Mouse (Mus musculus) regulatory T cell (primary cell): Measurements from ENCODE around the gene Ano5.

ENCODE experiments used
- in situ Hi-C: fragments of 300-600 bp; cut with MboI, MseI; formaldehyde crosslinking; loops from one replicate; pipeline ENCODE4 v1.15.1; 2025; ENCODE audit warnings: high pct_unique_total_duplicates

Ano5 gene

DNA sequence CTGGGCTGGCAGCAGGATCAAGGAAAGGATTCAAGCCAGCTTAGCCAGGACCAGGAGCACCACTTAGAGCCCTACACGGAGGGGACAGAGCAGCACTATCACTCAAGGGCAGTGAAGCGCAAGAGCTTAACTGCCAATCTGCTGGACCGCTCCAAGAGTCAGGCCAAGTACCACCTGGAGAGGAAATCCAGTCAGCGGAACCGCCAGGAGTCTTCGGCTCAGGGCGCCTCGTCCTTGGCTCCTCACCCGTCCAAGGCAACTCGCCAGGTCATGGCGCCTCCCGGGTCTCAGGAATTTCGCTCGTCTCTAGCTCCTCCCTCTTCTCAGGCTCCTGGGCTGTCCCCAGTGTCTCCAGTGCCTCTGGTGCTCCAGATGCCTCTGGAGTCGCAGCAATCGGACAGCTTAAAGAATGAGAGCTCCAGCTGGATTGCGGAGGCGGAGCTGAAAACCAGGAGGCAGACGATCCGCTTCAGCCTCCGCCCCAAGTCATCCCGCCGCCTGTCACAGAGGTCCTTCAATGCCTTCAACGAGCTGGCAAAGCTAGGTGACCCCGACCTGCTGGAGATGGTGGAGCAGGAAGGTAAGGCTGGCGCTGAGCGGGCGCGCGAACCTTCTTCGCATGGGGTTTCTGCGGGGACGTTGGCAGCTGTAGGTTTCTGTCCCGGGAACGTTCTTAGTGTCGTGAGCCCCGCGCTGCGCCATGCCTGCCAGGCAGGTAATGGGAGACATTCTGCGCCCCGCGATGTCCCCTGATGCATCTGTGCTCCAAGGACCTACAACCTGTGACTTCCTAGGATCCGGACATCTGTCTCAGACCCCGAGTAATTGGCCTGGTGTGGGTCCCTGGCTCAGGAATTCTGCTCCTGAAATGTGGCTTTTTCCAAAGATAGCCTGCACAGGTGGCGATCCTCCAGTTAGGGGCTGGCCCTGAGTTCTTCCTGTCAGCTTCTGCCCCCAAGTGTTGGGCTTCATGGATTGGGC lies at the start of gene Ano5:
Ano5 (plus strand) TSS at position 359 of the 981 bp plus-strand sequence.
- in situ Hi-C loops = no loop called here

DNA sequence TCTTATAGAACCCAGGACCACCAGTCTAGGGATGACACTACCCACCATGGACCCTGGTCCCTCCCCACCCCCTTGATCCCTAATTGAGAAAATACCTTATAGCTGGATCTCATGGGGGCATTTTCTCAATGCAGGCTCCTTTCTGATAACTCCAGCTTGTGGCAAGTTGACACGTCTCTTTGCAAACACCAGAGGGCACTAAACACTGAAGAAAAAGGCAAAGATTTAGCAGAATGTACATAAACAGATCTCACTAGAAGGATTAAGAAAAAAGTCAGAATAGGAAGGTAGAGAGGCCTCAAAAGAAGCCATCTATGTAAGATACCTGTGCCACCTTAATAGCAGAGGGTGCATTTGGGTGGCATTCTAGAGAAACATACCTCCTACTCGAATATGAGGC lies 11.4 kb upstream of the Ano5 start:
- in situ Hi-C loops = no loop called here

DNA sequence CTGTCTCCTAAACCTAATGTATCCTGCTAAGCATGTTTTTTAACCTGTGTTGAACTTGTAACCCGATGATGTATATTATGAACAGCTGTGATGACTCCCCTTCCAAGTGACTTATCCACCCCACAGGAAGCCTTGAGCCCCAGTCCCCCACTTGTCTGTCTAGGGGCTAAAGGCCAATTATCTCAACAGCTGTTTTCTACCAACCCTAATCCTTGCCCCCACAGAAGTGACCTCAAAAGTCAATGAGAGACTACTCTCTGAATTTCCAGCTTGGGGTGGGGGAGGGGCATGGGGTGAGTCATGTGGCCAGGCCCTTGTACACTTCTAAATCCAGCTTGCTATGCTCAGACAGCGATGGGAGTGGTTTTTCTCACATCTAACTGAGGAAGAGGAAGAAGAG lies 6.9 kb upstream of the Ano5 start:
- in situ Hi-C loops = no loop called here

DNA sequence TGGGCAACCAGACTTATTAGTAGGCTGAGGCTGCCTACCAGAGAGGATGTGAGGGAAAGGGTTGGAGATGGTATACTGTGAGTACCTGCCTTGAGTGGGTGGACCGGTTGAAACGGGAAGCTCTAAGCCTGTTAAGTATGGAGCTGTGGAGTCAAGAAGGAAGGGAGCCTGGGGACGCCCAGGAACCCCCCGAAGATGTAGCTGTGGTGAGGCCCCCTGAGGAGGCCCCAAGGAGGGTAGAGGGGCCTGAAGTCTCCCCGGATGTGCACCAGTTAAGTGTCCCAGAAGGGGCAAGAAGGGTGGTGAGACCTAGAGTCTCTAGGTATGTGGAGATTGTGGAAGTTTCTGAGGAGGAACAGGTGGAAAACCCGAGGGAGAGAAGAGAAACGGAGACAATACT lies 682 bp upstream of the Ano5 start:
- in situ Hi-C loops = no loop called here

DNA sequence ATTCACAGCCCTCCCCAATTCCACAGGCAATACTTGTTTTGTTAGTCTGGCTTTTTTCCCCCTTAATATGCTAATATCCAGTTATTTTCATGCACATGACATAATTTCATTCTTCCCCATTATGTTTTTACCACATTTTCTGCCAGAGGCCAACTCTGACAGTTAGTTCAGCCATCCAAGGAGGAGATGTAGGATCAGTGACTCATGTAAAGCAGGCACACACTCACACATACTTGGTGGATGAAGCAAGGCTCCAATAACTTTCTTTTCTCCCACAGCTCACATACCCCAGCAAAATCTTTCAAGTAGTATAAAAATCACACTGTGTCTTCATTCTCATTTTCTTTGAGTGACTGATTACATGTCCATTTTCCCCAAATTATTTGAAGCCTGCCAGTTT lies 28.5 kb downstream of the Ano5 start:
- in situ Hi-C loops = no loop called here

DNA sequence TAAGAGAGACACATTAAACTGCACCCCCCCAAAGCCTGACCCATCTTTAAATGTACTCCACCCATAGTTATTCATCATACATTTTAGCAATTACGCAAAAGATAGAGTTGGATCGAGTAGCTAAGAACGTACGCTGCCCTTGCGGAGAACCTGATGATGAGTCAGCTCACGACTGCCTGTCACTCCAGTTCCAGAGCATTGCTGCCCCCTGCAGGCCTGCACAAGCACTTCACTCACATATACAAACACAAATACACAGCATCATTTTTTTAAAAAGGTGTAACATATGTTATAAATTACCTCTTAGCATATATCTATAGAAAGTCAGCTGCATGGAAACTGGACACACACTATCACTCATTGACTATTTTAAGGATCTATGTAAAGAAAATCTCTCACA lies 29.9 kb downstream of the Ano5 start:
- in situ Hi-C loops = no loop called here

DNA sequence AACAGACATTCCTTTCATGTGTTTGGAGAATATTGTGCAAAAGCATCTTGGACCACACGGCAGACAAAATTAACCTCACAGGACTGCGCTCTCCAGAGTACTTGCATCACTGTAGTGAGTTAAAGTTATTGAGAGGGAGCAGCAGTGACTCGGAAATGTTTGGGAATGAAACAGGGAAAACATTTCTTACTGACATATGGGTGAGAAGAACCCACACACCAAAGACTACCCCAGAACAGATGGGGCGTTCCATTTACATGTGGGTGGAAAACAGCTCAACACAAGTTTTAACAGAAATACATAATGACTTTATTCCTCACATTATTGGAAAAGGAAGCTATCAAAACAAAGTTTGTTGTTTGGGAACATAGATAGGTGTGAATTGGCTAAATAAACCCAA lies 89.2 kb downstream of the Ano5 start:
- in situ Hi-C loops = no loop called here

DNA sequence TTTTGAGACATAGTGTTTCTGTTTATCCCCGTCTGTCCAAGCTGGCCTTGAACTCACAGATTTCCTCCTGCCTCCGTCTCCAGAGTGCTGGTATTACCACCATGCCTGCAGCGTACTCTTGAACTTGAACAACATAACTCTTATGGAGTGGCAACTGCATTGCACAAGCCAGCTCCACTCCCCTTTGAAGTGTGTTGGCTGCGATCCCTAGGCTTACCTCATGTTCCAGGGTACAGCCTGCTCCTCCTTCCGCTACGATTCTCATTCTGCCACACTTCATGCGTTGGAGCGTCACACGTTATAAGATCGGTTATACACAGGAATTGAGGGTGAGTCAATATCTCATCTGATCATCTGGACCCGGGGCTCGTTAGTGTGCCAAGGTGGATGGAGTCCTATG lies 92.9 kb downstream of the Ano5 start:
- in situ Hi-C loops = no loop called here

DNA sequence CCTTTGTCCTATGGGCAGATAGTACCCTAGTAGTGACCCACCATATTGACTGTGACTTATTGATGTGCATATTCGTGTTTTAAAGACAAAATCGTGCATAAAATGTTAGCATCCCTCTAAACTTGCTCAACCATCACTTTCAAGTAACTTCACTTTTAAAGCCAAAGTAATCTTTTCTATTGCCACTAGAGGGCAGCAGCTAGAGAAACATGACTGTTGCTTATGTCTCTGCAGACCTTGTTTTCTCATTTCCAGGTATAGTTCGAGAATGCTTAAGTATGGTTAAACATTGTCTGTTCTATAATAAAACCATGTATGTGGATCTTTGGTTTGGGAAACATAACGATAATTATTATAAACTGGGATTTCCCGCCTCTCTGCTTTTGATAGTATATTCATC lies 103.6 kb downstream of the Ano5 start:
- in situ Hi-C loops = no loop called here

DNA sequence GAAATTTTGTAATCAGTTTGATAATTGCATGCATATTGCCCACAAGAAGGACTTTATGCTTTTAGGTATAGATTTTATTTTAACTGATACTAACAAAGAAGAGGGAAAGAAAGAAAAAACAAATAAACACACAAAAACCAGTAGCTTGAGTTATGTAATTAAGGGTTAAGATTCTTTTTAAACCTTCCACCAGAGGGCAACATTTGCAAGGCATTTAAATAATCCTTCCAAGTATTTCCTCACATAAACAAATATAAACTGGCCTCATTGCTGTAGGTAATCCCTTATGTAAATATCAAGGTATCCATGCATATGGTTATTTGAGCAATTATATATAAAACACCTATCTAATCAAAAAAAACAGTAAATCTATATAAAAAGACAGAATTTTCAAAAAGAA lies 107.1 kb downstream of the Ano5 start:
- in situ Hi-C loops = no loop called here

DNA sequence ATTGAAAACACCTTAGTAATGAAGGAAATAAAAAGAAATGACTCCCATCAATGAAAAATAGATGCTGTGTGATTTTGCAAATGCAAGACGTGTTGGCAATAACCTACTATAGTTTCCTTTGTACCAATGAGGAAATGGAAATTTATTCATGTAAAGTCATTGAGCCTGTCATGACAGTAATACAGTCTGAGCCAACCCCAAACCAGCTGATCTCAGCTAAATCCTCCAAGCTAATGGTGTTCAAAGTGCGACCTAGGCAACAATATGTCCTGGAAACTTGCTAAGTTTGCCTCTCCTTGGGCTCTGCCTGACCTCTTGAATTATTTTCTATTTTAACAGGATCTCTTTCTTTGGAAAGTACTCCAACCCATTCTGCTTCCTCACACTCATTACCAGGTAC lies 107.6 kb downstream of the Ano5 start:
- in situ Hi-C loops = no loop called here

DNA sequence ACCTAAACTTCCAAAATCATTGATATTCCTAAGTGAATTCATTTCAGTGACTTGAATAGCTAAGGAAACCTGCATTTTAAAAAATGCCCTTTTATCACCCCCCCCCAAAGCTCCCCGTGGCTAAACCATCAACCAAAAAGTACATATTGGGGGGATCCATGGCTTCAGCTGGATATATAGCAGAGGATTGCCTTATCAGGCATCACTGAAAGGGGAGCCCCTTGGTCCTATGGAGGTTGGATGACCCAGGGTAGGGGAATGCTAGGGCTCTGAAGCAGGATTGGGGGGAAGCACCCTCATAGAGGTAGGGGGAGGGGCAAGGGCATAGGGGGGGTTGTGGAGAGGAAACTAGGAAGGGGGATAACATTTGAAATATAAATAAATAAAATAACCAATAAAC lies 109.1 kb downstream of the Ano5 start:
- in situ Hi-C loops = loop anchor here (5.0 kb wide), 1 partner anchor 357 kb away; no protein-coding TSS in a partner anchor

DNA sequence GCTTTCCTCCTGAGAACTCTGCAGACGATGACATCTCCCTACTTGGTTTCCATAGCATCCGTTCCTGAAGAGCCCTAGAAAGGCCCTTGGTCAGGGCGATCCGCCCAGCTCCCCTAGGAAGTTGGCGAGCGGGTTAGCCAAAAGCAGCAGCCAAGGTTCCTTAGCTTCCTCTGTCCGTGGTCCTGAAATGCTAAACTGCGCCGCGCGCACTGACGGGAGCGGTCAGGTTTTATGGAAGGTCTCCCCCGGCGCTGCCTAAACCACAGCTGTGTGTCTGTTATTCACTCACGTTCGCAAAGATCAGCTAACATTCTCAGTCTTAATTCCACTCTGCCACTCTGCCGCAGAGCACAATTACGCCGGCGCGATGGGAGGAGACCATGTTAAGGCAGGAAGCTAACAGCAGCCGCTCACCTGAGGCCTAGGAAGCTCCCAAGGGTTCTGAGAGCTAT lies 110.9 kb downstream of the Ano5 start, which contains the start of gene Slc17a6:
Slc17a6 (plus strand) TSS at position 313 of the 452 bp plus-strand sequence.
- in situ Hi-C loops = loop anchor here (5.0 kb wide), 1 partner anchor 356 kb away; no protein-coding TSS in a partner anchor

DNA sequence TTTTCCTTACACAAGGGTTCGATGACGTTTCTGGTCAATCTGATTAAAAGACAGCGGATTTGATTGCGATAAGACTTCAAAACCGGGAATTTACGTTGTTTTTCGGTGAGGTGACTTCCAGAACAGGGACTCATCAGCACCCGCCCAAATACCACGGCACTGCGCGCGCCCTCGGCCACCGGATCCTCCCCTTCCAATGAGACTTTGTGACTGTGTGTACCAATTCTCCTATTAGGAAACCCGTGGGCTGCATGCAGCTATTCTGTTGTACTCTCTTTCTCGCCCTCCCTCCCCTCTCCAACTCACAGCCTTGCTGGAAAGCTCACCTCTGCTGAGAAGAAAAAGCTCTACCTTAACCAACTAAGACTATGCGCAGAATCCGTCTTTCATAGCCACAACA lies 111.4 kb downstream of the Ano5 start:
- in situ Hi-C loops = loop anchor here (5.0 kb wide), 1 partner anchor 355 kb away; no protein-coding TSS in a partner anchor

DNA sequence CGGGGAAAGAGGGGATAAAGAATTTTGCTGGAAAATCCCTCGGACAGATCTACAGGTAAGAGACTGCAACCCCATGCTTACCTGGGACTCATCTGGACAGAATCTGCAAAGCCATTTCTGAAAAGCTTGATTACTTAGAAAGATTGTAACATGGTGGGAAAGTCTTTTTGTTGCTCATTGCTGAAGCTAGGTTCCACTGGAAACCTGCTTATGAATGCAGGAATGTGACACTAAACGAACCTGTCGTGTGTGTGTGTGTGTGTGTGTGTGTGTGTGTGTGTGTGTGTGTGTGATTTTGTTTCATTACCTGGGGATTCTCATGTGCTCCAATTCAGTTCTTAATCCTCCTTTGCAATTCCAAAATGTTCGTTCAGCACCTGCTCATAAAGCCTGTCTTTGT lies 111.8 kb downstream of the Ano5 start:
- in situ Hi-C loops = loop anchor here (5.0 kb wide), 1 partner anchor 355 kb away; no protein-coding TSS in a partner anchor

DNA sequence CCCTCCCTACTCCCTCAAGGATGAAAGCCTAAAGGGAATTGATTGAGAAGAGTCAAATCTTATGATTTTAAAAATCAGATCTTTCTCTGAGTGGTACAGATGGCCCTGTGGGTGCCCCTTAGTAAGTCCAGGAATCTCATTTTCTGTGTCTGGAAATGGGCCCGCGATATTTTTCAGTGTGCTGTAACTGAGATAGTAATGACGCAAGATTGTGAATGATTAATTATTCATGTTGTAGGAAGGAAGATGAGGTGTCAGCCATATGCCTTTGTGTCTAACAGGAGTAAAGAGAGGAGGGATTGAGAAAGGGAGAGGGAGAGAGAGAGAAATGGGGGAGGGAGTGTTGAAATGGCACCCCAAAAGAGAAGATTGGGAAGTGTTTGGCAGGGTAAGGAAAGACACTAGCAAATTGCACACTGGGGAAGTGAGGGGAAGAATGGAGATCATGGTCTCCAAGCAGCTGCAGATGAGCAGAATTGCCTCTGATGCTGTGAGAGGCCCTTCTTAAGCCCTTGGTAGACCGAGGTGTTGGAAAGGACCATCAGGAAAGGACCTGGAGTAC lies 113.6 kb downstream of the Ano5 start:
- in situ Hi-C loops = loop anchor here (5.0 kb wide), 1 partner anchor 353 kb away; no protein-coding TSS in a partner anchor

DNA sequence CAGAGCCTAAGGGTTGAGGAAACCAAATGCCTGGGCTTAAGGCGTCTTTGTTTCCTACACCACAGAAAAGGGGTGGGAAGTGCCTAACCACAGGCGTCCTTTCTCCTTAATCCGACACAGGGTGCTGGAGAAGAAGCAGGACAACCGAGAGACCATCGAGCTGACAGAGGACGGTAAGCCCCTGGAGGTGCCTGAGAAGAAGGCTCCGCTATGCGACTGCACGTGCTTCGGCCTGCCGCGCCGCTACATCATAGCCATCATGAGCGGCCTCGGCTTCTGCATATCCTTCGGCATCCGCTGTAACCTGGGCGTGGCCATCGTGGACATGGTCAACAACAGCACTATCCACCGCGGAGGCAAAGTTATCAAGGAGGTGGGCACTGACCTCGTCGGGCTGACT lies 114.3 kb downstream of the Ano5 start:
- in situ Hi-C loops = no loop called here

DNA sequence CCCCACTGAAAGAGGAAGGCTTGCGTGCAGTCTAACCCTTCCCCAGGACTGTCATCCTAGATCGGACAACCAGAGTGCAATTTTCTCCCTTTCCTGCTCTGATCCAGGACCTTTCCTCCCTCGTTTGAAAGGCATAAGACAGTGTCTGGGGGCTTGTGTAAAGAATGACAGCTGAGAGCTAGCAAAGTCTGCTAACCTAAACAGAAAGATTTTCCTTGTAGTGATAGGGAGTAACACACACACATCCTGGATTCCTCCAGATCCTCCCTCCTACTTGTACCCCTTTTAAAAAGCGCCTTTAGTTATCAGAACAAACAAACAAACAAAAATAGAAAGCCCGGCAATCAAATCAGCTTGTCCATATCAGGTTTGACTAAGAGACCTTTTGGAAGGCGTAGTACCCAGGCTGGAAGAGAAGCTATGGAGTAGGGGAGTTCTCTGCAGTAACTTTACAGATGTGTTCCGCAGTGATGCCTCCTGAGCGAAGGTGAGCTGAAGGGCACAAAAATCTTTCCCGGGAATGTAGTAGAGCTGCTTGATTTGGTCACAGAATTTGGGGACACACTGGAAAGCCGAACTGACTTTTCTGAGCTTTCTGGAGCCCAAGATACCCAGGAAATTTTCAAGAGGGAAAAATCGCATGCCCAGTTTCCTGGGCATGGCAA lies 114.9 kb downstream of the Ano5 start:
- in situ Hi-C loops = no loop called here

DNA sequence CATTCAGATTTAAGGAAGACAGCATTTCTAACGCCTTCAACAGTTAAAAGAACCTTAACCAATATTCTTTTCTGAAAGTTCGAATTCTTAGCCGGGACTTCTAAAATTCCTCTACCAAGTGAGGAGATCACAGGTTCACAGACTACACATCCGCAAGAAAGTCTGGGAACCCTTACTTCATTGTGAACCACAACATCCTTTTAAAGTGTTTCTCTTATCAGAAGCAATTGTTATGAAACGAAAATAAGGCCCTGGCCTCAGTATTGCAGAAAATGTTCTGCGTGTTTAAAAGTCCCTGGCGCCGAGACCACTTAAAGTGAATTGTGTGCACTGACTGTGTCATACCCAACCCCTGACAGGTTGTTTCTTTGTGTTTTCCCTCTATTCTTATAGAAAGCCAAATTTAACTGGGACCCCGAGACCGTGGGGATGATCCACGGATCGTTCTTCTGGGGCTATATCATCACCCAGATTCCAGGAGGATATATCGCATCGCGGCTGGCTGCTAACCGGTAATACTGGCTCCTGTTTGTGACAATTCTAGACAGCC lies 115.7 kb downstream of the Ano5 start:
- in situ Hi-C loops = no loop called here

DNA sequence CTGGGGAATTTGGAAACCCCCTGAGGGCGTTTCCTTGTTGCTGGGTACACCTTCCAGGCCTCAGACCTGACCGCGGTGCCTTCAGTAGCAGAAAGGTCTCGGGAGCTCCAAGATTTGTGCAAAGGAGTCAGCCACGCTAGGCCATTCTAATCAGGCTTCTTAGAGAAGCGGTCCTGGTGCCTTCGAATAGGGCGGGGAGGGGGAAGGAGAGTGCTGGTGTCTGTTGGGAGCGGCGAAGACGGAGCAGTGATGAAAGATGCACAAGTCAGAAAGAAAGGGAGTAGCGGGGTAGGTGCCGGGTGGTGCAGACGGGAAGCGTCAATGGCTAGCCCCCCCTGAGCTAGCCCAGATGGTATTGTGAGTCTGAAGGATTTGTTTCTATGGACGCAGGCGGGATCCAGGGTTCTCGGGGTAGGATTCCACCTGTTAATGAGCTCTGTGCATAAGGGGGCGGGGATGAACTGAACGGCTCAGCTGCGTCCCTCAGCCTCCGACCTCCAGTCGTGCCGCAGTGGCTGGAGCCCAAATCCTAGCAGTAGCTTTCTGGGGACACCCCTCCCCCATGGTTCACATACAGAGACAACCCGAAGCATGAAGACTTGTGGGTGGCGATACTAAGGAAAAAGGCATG lies 116.3 kb downstream of the Ano5 start:
- in situ Hi-C loops = no loop called here

DNA sequence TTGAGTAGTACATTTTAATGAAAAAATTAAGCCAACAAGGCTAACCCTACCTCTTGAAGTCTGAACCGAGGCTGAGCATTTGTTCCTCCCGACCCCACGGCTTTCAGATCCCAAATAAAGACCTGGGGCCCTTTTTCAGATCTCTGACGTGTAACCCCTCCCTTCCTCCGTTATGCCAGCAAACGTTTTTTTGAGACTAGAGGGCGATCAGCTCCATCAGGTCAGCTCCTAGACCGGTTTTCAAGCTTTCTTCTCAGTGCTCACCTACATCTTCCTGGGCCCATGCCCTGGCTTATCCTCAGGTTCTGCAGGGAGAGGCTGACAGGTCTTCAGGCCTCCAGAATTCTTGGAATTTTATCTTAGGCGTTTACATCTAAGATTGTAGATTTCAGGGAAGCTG lies 116.8 kb downstream of the Ano5 start:
- in situ Hi-C loops = no loop called here
